Mouse (Mus musculus) midbrain, embryonic 16.5 days (tissue): ENCODE results near the gene Itgb8. TPM values are rescaled to one million over a fixed set of nuclear protein-coding genes. Genes with fewer than 3 reads are reported as not detected.

ENCODE experiments used
- ATAC-seq: fragments of 200-750 bp; cut with Nextera tagmentation; 2 replicates; pipeline ENCODE4 v1.8.0; 2017; ENCODE audit warnings: moderate TSS enrichment
- H3K27ac ChIP-seq: fragments of 300-500 bp; sonication (generic); 2 replicates; pipeline ENCODE4 v1.5.1; 2014; ENCODE audit warnings: mild to moderate bottlenecking, low read length, mixed read lengths
- H3K27me3 ChIP-seq: fragments of 300-500 bp; sonication (generic); 2 replicates; pipeline ENCODE4 v1.6.1; 2014; ENCODE audit warnings: low read depth, low read length, mixed read lengths; ENCODE audit not compliant: control insufficient read depth, insufficient read depth
- H3K36me3 ChIP-seq: fragments of 300-500 bp; sonication (generic); 2 replicates; pipeline ENCODE4 v1.6.1; 2014; ENCODE audit warnings: mild to moderate bottlenecking, low read length, moderate library complexity, mixed read lengths; ENCODE audit not compliant: control insufficient read depth, insufficient read depth
- H3K4me1 ChIP-seq: fragments of 300-500 bp; sonication (generic); 2 replicates; pipeline ENCODE4 v1.6.1; 2014; ENCODE audit warnings: mild to moderate bottlenecking, low read length, mixed read lengths; ENCODE audit not compliant: control insufficient read depth, insufficient read depth
- H3K4me2 ChIP-seq: fragments of 300-500 bp; sonication (generic); 2 replicates; pipeline ENCODE4 v1.6.1; 2014; ENCODE audit warnings: mild to moderate bottlenecking, low read length, mixed read lengths
- H3K4me3 ChIP-seq: fragments of 300-500 bp; sonication (generic); 2 replicates; pipeline ENCODE4 v1.5.1; 2014; ENCODE audit warnings: low read depth, mild to moderate bottlenecking, low read length, moderate library complexity, mixed read lengths
- H3K9ac ChIP-seq: fragments of 300-500 bp; sonication (generic); 2 replicates; pipeline ENCODE4 v1.6.1; 2014; ENCODE audit warnings: low read depth, low read length, mixed read lengths
- H3K9me3 ChIP-seq: fragments of 300-500 bp; sonication (generic); replicated peaks from 2 replicates; pipeline ENCODE4 v1.6.1; 2014; ENCODE audit warnings: mild to moderate bottlenecking, low read length, mixed read lengths; ENCODE audit not compliant: control insufficient read depth, poor library complexity, severe bottlenecking
- WGBS: fragments of 180-500 bp; shearing (Covaris S2); extraction: QIAGEN DNeasy Blood & Tissue Kit; methylation state at CpG from one replicate; pipeline ENCODE4 v1.1.7; 2014; 5-methylcytosine and 5-hydroxymethylcytosine counted together
- polyA plus RNA-seq: library from polyadenylated mRNA; unstranded; fragments of >200 nt; fragmentation: Nextera tagmentation; extraction: Ambion mirVana; gene quantifications from 2 replicates; pipeline ENCODE4 v1.2.1, GENCODE M21; 2015

The Itgb8 gene
- polyA plus RNA-seq, 1 experiment from 2014 or later, result 10.3 TPM

DNA sequence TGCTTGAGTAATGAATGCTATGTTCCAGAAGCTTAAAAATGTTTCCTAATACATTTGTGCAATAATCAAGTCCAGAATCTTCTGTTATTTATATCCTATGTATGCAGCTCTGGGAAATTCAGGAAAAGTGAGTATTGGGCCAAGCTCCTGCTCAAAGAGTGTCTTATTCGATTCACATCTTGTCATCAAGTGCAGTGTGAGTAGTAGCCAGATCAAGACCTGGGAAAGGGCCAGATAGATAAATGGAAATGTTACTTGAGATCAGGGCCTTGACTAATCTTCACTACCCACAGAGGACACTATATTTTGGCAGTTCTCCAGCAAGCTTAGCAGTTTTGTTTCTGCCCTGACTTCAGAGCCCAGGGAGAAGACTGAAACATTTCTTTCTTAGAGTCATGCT is 100.7 kb downstream of the Itgb8 start:
- WGBS, result 73% methylated on average over 1 of the region's 1 CpGs
- H3K4me1 ChIP-seq, result no peaks in the 10 kb centered on the region
- no peak overlapping the region for H3K9ac ChIP-seq
- no peaks in the 10 kb centered on the region for H3K36me3 ChIP-seq
- ATAC-seq, result no peak
- no peaks in the 10 kb centered on the region for H3K9me3 ChIP-seq
- H3K27ac ChIP-seq, result no peak overlapping the region
- no peaks in the 10 kb centered on the region for H3K27me3 ChIP-seq
- H3K4me2 ChIP-seq, result no peak overlapping the region
- H3K4me3 ChIP-seq, result no peak overlapping the region

- 61% methylated on average over 6 of the region's 6 CpGs for WGBS
- Histone ChIP-seq H3K9ac (no peak overlapping the region), H3K4me1 (no peaks in the 10 kb centered on the region), H3K27ac (no peak overlapping the region), H3K9me3 (no peaks in the 10 kb centered on the region), H3K4me2 (no peak overlapping the region), H3K4me3 (no peak overlapping the region), H3K36me3 (no peaks in the 10 kb centered on the region), H3K27me3 (no peaks in the 10 kb centered on the region)
- ATAC-seq, result no peak
Observed at GRCm38 (mm10) chr12:119113522-119114135, 125.0 kb downstream of the Itgb8 start.

DNA sequence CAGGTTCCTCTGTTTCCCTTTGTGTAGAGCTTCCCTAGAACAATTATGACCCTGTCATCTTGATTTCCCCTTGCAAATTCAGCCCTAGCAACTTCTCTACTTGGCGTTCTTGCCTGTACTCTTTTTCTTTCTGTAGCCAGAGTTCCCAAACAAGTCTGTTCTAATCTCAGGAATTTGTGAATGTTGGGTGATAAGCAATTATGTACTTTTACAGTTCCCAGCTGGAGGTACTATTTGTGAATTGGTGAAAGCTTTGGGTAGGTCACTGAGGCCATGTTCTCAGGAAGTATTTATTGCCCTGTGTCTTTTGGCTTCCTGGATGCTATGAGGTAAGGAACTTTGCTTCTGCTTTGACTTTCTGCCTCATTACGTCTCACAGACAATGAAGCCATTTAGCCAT is 128.5 kb downstream of the Itgb8 start:
- H3K9me3 ChIP-seq, result no peaks in the 10 kb centered on the region
- H3K4me2 ChIP-seq, result no peak overlapping the region
- no peaks in the 10 kb centered on the region for H3K36me3 ChIP-seq
- WGBS, result 67% methylated on average over 2 of the region's 2 CpGs
- H3K4me1 ChIP-seq, result no peaks in the 10 kb centered on the region
- no peaks in the 10 kb centered on the region for H3K27me3 ChIP-seq
- ATAC-seq, result no peak
- no peak overlapping the region for H3K27ac ChIP-seq
- H3K9ac ChIP-seq, result no peak overlapping the region
- H3K4me3 ChIP-seq, result no peak overlapping the region

Other genes starting within 250 kb of the Itgb8 start
- 0.02 and 0.05 TPM in 2 replicates for gene Macc1, start 75.5 kb upstream of the Itgb8 start, polyA plus RNA-seq